Mouse (Mus musculus): ENCODE results near the gene Coq9. TPM values are rescaled to one million over a fixed set of nuclear protein-coding genes. Genes with fewer than 3 reads are reported as not detected.

Gene Coq9
- polyA plus RNA-seq (2012; rRNA removed), result 66.2 and 67.0 TPM in 2 replicates

GRCm38 (mm10) chr8:94837662-94838574 lies at the start of gene Coq9, which contains the start of gene Ciapin1:
Coq9 (plus strand) TSS chr8:94838321.
Ciapin1 (minus strand) TSS chr8:94838358.

GRCm38 (mm10) chr8:94810153-94810552 lies 28.0 kb upstream of the Coq9 start, which contains the start of gene Ccl17:
Ccl17 (plus strand) TSS chr8:94810453.

GRCm38 (mm10) chr8:94857346-94858173 lies 19.4 kb downstream of the Coq9 start, which contains the start of gene Polr2c:
Polr2c (plus strand) TSS chr8:94857450.

GRCm38 (mm10) chr8:94876197-94876730 lies 38.1 kb downstream of the Coq9 start, which contains the start of gene Dok4:
Dok4 (minus strand) TSS chr8:94876330.

Other genes starting within 250 kb of the Coq9 start
- gene Rspry1, start 236.4 kb upstream of the Coq9 start, polyA plus RNA-seq (2012; rRNA removed), result 24.5 and 26.8 TPM in 2 replicates
- gene Fam192a, start 236.3 kb upstream of the Coq9 start, polyA plus RNA-seq (2012; rRNA removed), result 71.6 and 84.9 TPM in 2 replicates
- gene Arl2bp, start 171.7 kb upstream of the Coq9 start, polyA plus RNA-seq (2012; rRNA removed), result 183 and 209 TPM in 2 replicates
- 0.70 and 0.74 TPM in 2 replicates for gene Pllp, start 142.0 kb upstream of the Coq9 start, polyA plus RNA-seq (2012; rRNA removed)
- 0.36 and 0.79 TPM in 2 replicates for gene Ccl22, start 92.7 kb upstream of the Coq9 start, polyA plus RNA-seq (2012; rRNA removed)
- 19.7 and 21.7 TPM in 2 replicates for gene Cx3cl1, start 66.3 kb upstream of the Coq9 start, polyA plus RNA-seq (2012; rRNA removed)
- gene Ccl17, start 27.9 kb upstream of the Coq9 start, polyA plus RNA-seq (2012; rRNA removed), result 0.30 TPM in 1 of 2 replicates, not detected in the other
- 77.2 and 78.1 TPM in 2 replicates for gene Ciapin1, start within 50 bp of the Coq9 start, polyA plus RNA-seq (2012; rRNA removed)
- gene Polr2c, start 19.1 kb downstream of the Coq9 start, polyA plus RNA-seq (2012; rRNA removed), result 127 and 139 TPM in 2 replicates
- gene Dok4, start 38.0 kb downstream of the Coq9 start, polyA plus RNA-seq (2012; rRNA removed), result 68.6 and 72.1 TPM in 2 replicates
- gene Ccdc102a, start 79.8 kb downstream of the Coq9 start, polyA plus RNA-seq (2012; rRNA removed), result 11.4 and 19.4 TPM in 2 replicates
- 0.31 and 0.34 TPM in 2 replicates for gene Adgrg5, start 85.4 kb downstream of the Coq9 start, polyA plus RNA-seq (2012; rRNA removed)
- 326 and 465 TPM in 2 replicates for gene Adgrg1, start 136.4 kb downstream of the Coq9 start, polyA plus RNA-seq (2012; rRNA removed)
- gene Adgrg3, start 179.4 kb downstream of the Coq9 start, polyA plus RNA-seq (2012; rRNA removed), result 2.3 and 2.7 TPM in 2 replicates
- gene Drc7, start 216.8 kb downstream of the Coq9 start, polyA plus RNA-seq (2012; rRNA removed), result 2.0 and 2.1 TPM in 2 replicates
- 49.0 and 50.8 TPM in 2 replicates for gene Katnb1, start 242.9 kb downstream of the Coq9 start, polyA plus RNA-seq (2012; rRNA removed)

All from central nervous system, embryonic 14 days (tissue).